Mouse (Mus musculus): ENCODE measurements around the gene Atp2c2. TPM values are rescaled to one million over a fixed set of nuclear protein-coding genes. Genes with fewer than 3 reads are reported as not detected.

The Atp2c2 gene
- polyA plus RNA-seq, 1 experiment from 2014 or later: not detected

GRCm38 (mm10) chr8:119708471-119708870 is 8.7 kb downstream of the Atp2c2 start:
- Histone ChIP-seq H3K4me2 (no peak overlapping the region), H3K9ac (no peak overlapping the region), H3K27ac (no peak overlapping the region), H3K36me3 (ENCODE audit: poor library complexity, severe bottlenecking) (no peaks in the 10 kb centered on the region), H3K27me3 (no peaks in the 10 kb centered on the region), H3K4me1 (0 out of 2 replicates have a peak, but pooled peaks cover 2% of the 10 kb centered on the region), H3K4me3 (no peak overlapping the region), H3K9me3 (replicated peaks) (no peaks in the 10 kb centered on the region)
- 88% methylated on average over 8 of the region's 8 CpGs for WGBS
- no peak for ATAC-seq

- no peak overlapping the region for H3K27ac ChIP-seq
- no peak overlapping the region for H3K4me2 ChIP-seq
- 71% methylated on average over 14 of the region's 14 CpGs for WGBS
- no peak overlapping the region for H3K9ac ChIP-seq
- H3K9me3 ChIP-seq (replicated peaks): no peaks in the 10 kb centered on the region
- H3K36me3 ChIP-seq (ENCODE audit: poor library complexity, severe bottlenecking): no peaks in the 10 kb centered on the region
- no peak for ATAC-seq
- H3K27me3 ChIP-seq: no peaks in the 10 kb centered on the region
- no peak overlapping the region for H3K4me3 ChIP-seq
- 0 out of 2 replicates have a peak, but pooled peaks cover 2% of the 10 kb centered on the region for H3K4me1 ChIP-seq
These were observed 9.3 kb downstream of the Atp2c2 start for GRCm38 (mm10) chr8:119708878-119709702.

- Histone ChIP-seq H3K27me3 (no peaks in the 10 kb centered on the region), H3K4me3 (no peak overlapping the region), H3K27ac (no peak overlapping the region), H3K9me3 (replicated peaks) (no peaks in the 10 kb centered on the region), H3K9ac (no peak overlapping the region), H3K4me2 (no peak overlapping the region), H3K36me3 (ENCODE audit: poor library complexity, severe bottlenecking) (no peaks in the 10 kb centered on the region), H3K4me1 (0 out of 2 replicates have a peak, but pooled peaks cover 2% of the 10 kb centered on the region)
- ATAC-seq: no peak
- 83% methylated on average over 11 of the region's 11 CpGs for WGBS
These were observed 9.9 kb downstream of the Atp2c2 start for GRCm38 (mm10) chr8:119709703-119710093.

- Histone ChIP-seq H3K4me1 (0 out of 2 replicates have a peak, but pooled peaks cover 2% of the 10 kb centered on the region), H3K27me3 (no peaks in the 10 kb centered on the region), H3K27ac (no peak overlapping the region), H3K36me3 (ENCODE audit: poor library complexity, severe bottlenecking) (no peaks in the 10 kb centered on the region), H3K9ac (no peak overlapping the region), H3K4me2 (no peak overlapping the region), H3K9me3 (replicated peaks) (no peaks in the 10 kb centered on the region), H3K4me3 (no peak overlapping the region)
- WGBS: 88% methylated on average over 6 of the region's 6 CpGs
- ATAC-seq: no peak
These were observed 12.4 kb downstream of the Atp2c2 start for GRCm38 (mm10) chr8:119712226-119712625.

- Histone ChIP-seq H3K27ac (no peak overlapping the region), H3K4me1 (0 out of 2 replicates have a peak, but pooled peaks cover 2% of the 10 kb centered on the region), H3K4me3 (no peak overlapping the region), H3K4me2 (no peak overlapping the region), H3K36me3 (ENCODE audit: poor library complexity, severe bottlenecking) (no peaks in the 10 kb centered on the region), H3K9ac (no peak overlapping the region), H3K27me3 (no peaks in the 10 kb centered on the region), H3K9me3 (replicated peaks) (no peaks in the 10 kb centered on the region)
- ATAC-seq: no peak
- WGBS: 73% methylated on average over 5 of the region's 5 CpGs
These were observed 13.6 kb downstream of the Atp2c2 start for GRCm38 (mm10) chr8:119713421-119713820.

GRCm38 (mm10) chr8:119715221-119715620 is 15.4 kb downstream of the Atp2c2 start:
- Histone ChIP-seq H3K9ac (no peak overlapping the region), H3K4me1 (no peaks in the 10 kb centered on the region), H3K4me3 (no peak overlapping the region), H3K9me3 (replicated peaks) (no peaks in the 10 kb centered on the region), H3K36me3 (ENCODE audit: poor library complexity, severe bottlenecking) (no peaks in the 10 kb centered on the region), H3K27ac (no peak overlapping the region), H3K27me3 (no peaks in the 10 kb centered on the region), H3K4me2 (no peak overlapping the region)
- ATAC-seq: no peak
- 82% methylated on average over 12 of the region's 12 CpGs for WGBS

GRCm38 (mm10) chr8:119716730-119717299 is 17.0 kb downstream of the Atp2c2 start:
- Histone ChIP-seq H3K4me2 (no peak overlapping the region), H3K4me3 (no peak overlapping the region), H3K9ac (no peak overlapping the region), H3K36me3 (ENCODE audit: poor library complexity, severe bottlenecking) (no peaks in the 10 kb centered on the region), H3K9me3 (replicated peaks) (no peaks in the 10 kb centered on the region), H3K27ac (no peak overlapping the region), H3K4me1 (no peaks in the 10 kb centered on the region), H3K27me3 (0 out of 2 replicates have a peak, but pooled peaks cover 3% of the 10 kb centered on the region)
- ATAC-seq: no peak

- H3K27ac ChIP-seq: no peak overlapping the region
- no peak overlapping the region for H3K4me2 ChIP-seq
- ATAC-seq: no peak
- WGBS: 69% methylated on average over 9 of the region's 9 CpGs
- no peaks in the 10 kb centered on the region for H3K4me1 ChIP-seq
- no peak overlapping the region for H3K4me3 ChIP-seq
- no peaks in the 10 kb centered on the region for H3K36me3 ChIP-seq (ENCODE audit: poor library complexity, severe bottlenecking)
- H3K27me3 ChIP-seq: 0 out of 2 replicates have a peak, but pooled peaks cover 3% of the 10 kb centered on the region
- H3K9ac ChIP-seq: no peak overlapping the region
- no peaks in the 10 kb centered on the region for H3K9me3 ChIP-seq (replicated peaks)
These were observed 18.0 kb downstream of the Atp2c2 start for GRCm38 (mm10) chr8:119717765-119718164.

GRCm38 (mm10) chr8:119719011-119719501 is 19.2 kb downstream of the Atp2c2 start:
- Histone ChIP-seq H3K27ac (no peak overlapping the region), H3K4me3 (no peak overlapping the region), H3K4me1 (no peaks in the 10 kb centered on the region), H3K36me3 (ENCODE audit: poor library complexity, severe bottlenecking) (no peaks in the 10 kb centered on the region), H3K27me3 (peaks cover 3% of the 10 kb centered on the region; the same call in 1 of the 2 replicates), H3K9me3 (replicated peaks) (no peaks in the 10 kb centered on the region), H3K9ac (no peak overlapping the region), H3K4me2 (no peak overlapping the region)
- WGBS: 66% methylated on average over 12 of the region's 12 CpGs
- ATAC-seq: no peak

- H3K4me1 ChIP-seq: no peaks in the 10 kb centered on the region
- no peak for ATAC-seq
- no peak overlapping the region for H3K27ac ChIP-seq
- H3K27me3 ChIP-seq: peaks cover 3% of the 10 kb centered on the region; the same call in 1 of the 2 replicates
- no peak overlapping the region for H3K4me3 ChIP-seq
- no peaks in the 10 kb centered on the region for H3K36me3 ChIP-seq (ENCODE audit: poor library complexity, severe bottlenecking)
- no peak overlapping the region for H3K9ac ChIP-seq
- 61% methylated on average over 6 of the region's 6 CpGs for WGBS
- no peak overlapping the region for H3K4me2 ChIP-seq
- no peaks in the 10 kb centered on the region for H3K9me3 ChIP-seq (replicated peaks)
These were observed 22.5 kb downstream of the Atp2c2 start for GRCm38 (mm10) chr8:119722348-119722747.

GRCm38 (mm10) chr8:119723676-119724075 is 23.9 kb downstream of the Atp2c2 start:
- no peak overlapping the region for H3K4me2 ChIP-seq
- H3K27ac ChIP-seq: no peak overlapping the region
- H3K9me3 ChIP-seq (replicated peaks): no peaks in the 10 kb centered on the region
- peaks cover 3% of the 10 kb centered on the region; the same call in 1 of the 2 replicates for H3K27me3 ChIP-seq
- no peaks in the 10 kb centered on the region for H3K4me1 ChIP-seq
- no peak overlapping the region for H3K9ac ChIP-seq
- no peaks in the 10 kb centered on the region for H3K36me3 ChIP-seq (ENCODE audit: poor library complexity, severe bottlenecking)
- no peak for ATAC-seq
- H3K4me3 ChIP-seq: no peak overlapping the region
- WGBS: 70% methylated on average over 4 of the region's 4 CpGs

- H3K27me3 ChIP-seq: peaks cover 3% of the 10 kb centered on the region; the same call in 1 of the 2 replicates
- H3K36me3 ChIP-seq (ENCODE audit: poor library complexity, severe bottlenecking): no peaks in the 10 kb centered on the region
- ATAC-seq: no peak
- no peak overlapping the region for H3K4me3 ChIP-seq
- H3K9me3 ChIP-seq (replicated peaks): no peaks in the 10 kb centered on the region
- H3K4me1 ChIP-seq: no peaks in the 10 kb centered on the region
- no peak overlapping the region for H3K27ac ChIP-seq
- 85% methylated on average over 6 of the region's 6 CpGs for WGBS
- no peak overlapping the region for H3K4me2 ChIP-seq
- H3K9ac ChIP-seq: no peak overlapping the region
These were observed 24.8 kb downstream of the Atp2c2 start for GRCm38 (mm10) chr8:119724596-119724995.
